Mouse (Mus musculus) inflammation-experienced regulatory T-cells, adult 16 weeks (primary cell): ENCODE results near the gene Eno3. TPM values are rescaled to one million over a fixed set of nuclear protein-coding genes. Genes with fewer than 3 reads are reported as not detected.

Experiments used
- polyA plus RNA-seq: library from polyadenylated mRNA; unstranded; fragments of 100-300 nt; shearing (Covaris generic); gene quantifications from one replicate; pipeline ENCODE4 v1.2.1, GENCODE M21; 2017

Eno3 gene
- 20.6 TPM for polyA plus RNA-seq

GRCm38 (mm10) chr11:70656964-70657363 is at the start of gene Eno3:
Eno3 (plus strand) TSS chr11:70657202.

DNA sequence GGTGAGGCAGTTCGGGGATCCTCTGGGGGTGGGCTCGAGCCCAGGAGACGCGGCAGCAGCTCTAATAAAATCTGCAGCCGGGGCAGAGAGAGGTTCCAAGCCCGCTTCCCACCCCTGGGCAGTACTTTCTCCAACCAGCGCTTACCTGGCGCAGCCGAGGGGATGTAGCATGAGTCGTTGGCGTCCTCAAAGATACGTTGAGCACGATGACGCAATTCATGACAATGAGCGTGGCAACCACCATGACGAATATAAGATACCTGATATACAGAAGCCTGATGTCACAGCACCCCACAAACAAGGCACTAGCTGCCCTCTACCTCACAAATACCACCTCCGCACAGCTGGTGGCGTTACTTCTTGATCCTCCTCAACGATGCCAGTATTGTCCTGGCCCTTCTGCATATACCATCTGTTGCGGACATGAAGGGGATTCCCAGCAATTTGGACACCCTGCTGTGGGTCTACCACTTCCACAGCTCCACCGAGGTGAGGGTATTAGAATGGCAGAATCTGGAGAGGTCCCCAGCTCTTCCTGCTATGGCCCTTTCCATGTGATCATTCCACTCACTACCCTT is 41.4 kb upstream of the Eno3 start, which contains the start of gene 4930544D05Rik:
Gene 4930544D05Rik (plus strand): TSS at position 333 of the 578 bp plus-strand sequence.

GRCm38 (mm10) chr11:70619101-70619500 is 37.9 kb upstream of the Eno3 start, which contains the start of gene Chrne:
Chrne (minus strand) TSS chr11:70619216.

GRCm38 (mm10) chr11:70638714-70639278 is 18.2 kb upstream of the Eno3 start, which contains the start of gene Gp1ba:
Gp1ba (plus strand) TSS chr11:70639122.

GRCm38 (mm10) chr11:70646691-70647650 is 10.0 kb upstream of the Eno3 start, which contains the start of the genes Rnf167 and Slc25a11:
Rnf167 (plus strand) TSS chr11:70647235.
Slc25a11 (minus strand) TSS chr11:70647479.

DNA sequence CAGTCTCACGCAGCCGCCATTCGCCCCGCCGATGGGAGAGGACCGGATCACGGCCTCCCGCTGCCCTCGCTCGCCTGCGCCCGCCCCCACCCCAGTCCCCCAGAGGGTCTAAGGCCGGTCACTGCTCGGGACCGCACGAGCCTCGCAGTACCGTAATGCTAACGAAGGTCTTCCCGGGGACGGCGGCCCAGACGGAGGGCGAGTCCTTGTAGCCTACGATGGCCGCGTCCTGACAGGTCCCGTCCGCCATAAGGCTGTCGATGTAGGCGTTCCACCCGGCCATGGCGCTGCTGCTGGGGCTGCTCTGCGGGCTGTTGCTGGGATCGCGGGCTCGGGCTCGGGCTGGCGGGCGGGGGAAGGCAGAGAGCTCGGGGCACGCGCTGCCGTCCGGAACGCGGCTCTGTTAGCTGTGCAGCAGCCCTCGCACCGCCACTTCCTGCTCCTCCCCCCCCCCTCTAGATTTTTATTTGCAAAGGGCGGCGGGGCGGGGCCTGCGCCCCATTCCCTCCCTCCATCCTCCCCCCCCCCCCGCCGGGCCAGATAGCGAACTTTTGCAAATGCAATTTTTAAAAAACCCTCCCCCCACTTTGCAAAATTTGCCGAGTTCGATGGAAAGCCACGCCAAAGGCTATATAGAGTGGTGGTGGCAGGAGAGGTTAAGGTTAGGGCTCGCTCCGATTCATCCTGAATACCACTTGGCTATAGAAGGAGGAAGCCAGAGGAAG is 2.6 kb upstream of the Eno3 start, which contains the start of gene Pfn1:
Gene Pfn1 (minus strand): TSS at position 447 of the 725 bp plus-strand sequence.

DNA sequence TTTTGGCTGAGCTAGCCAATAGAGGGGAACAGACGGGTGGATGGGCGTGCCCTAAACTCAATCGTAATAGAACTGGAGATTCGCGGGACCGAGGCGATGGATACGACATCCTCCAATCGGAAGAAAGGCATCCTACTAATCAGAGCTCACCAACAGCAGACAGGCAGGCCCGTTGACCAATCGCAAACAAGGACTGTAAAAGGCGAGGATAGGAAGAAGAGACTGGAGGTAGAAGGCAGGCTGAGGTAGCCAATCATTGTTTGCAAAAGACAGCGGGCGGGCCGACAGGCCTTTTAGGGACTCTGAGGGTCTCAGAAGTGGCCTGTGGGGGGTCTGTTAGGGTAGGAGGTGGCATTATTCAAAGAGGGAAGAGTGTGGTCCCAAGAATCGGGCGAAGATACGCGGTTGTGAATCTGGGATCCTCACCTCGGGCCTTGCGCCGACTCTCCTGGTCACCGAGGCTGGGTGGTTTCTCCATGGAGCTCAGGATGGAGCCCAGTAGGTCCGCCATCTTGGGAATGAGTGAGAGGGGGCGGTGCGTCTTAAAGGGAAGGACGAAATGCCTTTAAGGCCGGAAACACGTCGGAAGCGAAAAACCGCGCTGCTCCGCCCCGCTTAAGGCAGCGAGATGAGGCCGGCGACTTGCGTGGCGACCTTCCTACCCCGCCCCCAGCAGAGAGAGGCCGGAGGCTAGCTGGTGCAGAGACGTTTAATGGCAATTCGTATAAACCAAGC is 11.9 kb downstream of the Eno3 start, which contains the start of gene Spag7:
Gene Spag7 (minus strand): TSS at position 646 of the 735 bp plus-strand sequence.

GRCm38 (mm10) chr11:70687601-70688199 is 30.7 kb downstream of the Eno3 start, which contains the start of gene Camta2:
Camta2 (minus strand) TSS chr11:70688105.

DNA sequence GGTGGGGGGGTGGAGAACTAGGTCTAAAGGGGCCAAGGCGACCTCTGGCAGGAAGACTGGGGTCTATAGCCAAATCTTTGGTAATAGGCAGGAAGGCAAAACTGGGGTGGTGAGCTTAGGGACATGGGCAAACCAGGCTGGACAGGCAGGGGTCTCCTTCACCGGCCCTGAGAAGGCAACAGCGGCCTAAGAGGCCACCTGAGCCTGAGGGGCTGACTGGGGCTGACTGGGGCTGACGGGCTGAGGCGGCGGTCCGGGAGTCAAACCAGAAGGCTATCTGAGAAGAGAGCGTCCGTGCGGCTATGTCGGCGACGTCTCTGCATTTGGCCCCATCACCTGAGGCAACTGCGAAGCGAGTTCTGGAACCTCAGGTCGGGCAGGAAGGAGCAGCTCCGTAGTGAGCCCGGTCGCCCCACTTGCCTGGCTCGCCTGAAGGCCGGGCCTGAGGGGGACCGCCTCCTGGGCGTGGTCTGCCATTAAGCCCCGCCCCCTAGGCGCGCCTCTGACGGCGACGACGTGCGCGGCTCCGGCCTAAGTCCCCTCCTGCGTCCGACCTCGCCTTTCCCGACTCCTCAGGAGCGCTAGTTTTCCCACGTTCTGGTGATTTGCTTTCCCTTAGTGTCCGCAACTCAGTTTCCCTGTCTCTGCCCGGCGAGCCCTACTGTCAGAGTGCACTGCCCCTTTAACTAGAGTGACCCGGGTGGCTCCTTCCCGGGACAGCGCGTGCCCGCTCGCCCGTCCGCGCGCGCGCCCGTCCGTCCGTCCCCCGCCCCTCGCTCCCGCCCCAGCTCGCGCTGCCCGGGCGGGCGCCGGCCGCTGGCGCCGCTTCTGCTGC is 42.9 kb downstream of the Eno3 start, which contains the start of the genes Inca1 and Kif1c:
Gene Inca1 (minus strand): TSS at position 434 of the 835 bp plus-strand sequence.
Gene Kif1c (plus strand): TSS at position 827 of the 835 bp plus-strand sequence.

Other genes with a start within 250 kb of the Eno3 start
- 11.3 TPM for gene Pelp1, start 247.2 kb upstream of the Eno3 start, polyA plus RNA-seq
- gene Arrb2, start 224.6 kb upstream of the Eno3 start, polyA plus RNA-seq = 168 TPM
- 81.3 TPM for gene Med11, start 205.3 kb upstream of the Eno3 start, polyA plus RNA-seq
- 0.60 TPM for gene Zmynd15, start 197.8 kb upstream of the Eno3 start, polyA plus RNA-seq
- gene Cxcl16, start 197.2 kb upstream of the Eno3 start, polyA plus RNA-seq = 0.43 TPM
- gene Tm4sf5, start 152.0 kb upstream of the Eno3 start, polyA plus RNA-seq = 2.6 TPM
- gene Vmo1, start 142.6 kb upstream of the Eno3 start, polyA plus RNA-seq = not detected
- not detected for gene Gltpd2, start 138.0 kb upstream of the Eno3 start, polyA plus RNA-seq
- gene Psmb6, start 131.8 kb upstream of the Eno3 start, polyA plus RNA-seq = 402 TPM
- not detected for gene Gm40193, start 124.3 kb upstream of the Eno3 start, polyA plus RNA-seq
- 7.0 TPM for gene Pld2, start 117.1 kb upstream of the Eno3 start, polyA plus RNA-seq
- gene Mink1, start 94.3 kb upstream of the Eno3 start, polyA plus RNA-seq = 9.0 TPM
- gene 4930544D05Rik, start 41.4 kb upstream of the Eno3 start, polyA plus RNA-seq = 0.52 TPM
- gene Chrne, start 38.0 kb upstream of the Eno3 start, polyA plus RNA-seq = 0.65 TPM
- 0.21 TPM for gene Gp1ba, start 18.1 kb upstream of the Eno3 start, polyA plus RNA-seq
- gene Rnf167, start 10.0 kb upstream of the Eno3 start, polyA plus RNA-seq = 466 TPM
- gene Slc25a11, start 9.7 kb upstream of the Eno3 start, polyA plus RNA-seq = 190 TPM
- gene Pfn1, start 2.6 kb upstream of the Eno3 start, polyA plus RNA-seq = 4,689 TPM
- gene Spag7, start 12.2 kb downstream of the Eno3 start, polyA plus RNA-seq = 87.0 TPM
- 64.2 TPM for gene Camta2, start 30.9 kb downstream of the Eno3 start, polyA plus RNA-seq
- 0.37 TPM for gene Inca1, start 43.0 kb downstream of the Eno3 start, polyA plus RNA-seq
- gene Kif1c, start 43.3 kb downstream of the Eno3 start, polyA plus RNA-seq = 0.59 TPM
- gene Zfp3, start 107.0 kb downstream of the Eno3 start, polyA plus RNA-seq = 7.7 TPM
- 0.94 TPM for gene Scimp, start 155.4 kb downstream of the Eno3 start, polyA plus RNA-seq
- 14.9 TPM for gene Rabep1, start 187.6 kb downstream of the Eno3 start, polyA plus RNA-seq